Mouse (Mus musculus) kidney, adult 18-20 months (tissue): ENCODE data around the gene Asic4.

ENCODE experiments used
- DNase-seq: peaks from one replicate; pipeline ENCODE4 v3.0.0; 2021

The Asic4 gene

DNA sequence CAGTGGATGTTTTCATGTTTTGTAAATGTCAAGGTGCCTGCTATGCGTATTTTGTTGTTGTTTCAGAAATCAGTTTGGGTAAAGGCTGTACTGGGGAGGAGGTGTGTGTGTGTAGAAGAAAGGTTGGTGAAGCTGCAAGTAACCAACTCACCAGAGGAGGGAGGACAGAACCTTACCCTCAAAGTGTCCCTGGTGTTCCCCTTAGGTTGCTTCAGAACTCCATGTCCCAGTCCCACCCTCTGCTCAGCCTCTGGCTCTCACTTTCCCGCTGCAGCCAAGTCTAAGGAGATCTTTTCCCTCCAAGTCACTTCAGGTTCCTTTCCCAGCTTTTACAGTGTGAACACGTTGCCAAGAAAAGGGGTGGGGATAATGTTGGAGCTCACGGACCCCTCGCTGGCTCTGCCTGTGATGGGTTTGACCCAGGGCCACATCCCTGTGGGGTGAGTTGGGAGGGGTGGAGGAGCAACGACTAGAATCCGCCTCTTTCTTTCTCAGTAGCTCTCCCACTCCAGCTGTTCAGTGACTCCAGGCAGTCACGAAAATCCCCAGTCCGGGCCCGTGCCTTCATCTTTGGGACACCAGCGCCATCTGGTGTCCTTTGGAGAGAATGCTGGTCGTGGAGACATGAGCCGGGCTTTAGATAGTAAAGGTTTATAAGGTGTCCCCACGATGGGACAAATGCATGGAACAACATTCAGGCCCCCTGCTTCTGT lies 17.1 kb downstream of the Asic4 start:
- peak; percentile 86 for DNase-seq

DNA sequence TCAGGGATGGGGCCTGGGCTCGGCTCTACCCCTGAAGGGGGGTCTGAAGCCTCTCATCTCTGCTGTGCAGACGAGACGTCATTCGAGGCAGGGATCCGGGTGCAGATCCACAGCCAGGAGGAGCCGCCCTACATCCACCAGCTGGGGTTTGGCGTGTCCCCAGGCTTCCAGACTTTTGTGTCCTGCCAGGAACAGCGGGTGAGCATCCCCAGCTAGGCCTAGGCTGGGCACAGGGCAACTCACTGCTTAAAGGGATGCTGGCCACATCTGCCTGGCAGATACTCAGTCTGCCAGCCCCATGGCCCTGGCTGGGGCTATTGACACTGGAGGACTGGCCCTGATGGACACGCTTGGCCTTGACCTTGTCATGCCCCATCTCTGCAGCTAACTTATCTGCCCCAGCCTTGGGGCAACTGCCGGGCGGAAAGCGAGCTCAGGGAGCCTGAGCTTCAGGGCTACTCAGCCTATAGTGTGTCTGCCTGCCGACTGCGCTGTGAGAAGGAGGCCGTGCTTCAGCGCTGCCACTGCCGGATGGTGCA lies 19.1 kb downstream of the Asic4 start:
- no peak for DNase-seq

DNA sequence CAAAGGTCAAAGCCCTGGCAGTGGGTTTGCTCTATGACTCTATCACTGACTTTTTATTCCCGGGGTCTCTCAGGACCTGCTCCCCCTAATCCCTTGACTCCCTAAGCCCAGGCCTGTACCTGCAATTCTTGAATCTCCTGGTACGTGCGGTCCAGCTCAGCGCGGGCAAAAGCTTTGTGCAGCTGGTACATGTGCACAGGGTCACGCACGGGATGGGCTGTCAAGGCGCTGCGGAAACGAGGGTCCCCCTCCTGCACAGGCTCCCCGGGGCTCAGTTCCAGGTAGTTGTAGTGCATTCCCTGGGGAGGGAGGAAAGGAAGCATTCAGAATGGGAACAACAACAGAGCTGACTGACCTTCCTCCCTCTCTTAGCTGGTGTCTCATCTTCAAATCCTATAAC lies 26.2 kb downstream of the Asic4 start:
- no peak for DNase-seq

GRCm38 (mm10) chr1:75477264-75477965 lies 27.2 kb downstream of the Asic4 start:
- peak; percentile 92 for DNase-seq

DNA sequence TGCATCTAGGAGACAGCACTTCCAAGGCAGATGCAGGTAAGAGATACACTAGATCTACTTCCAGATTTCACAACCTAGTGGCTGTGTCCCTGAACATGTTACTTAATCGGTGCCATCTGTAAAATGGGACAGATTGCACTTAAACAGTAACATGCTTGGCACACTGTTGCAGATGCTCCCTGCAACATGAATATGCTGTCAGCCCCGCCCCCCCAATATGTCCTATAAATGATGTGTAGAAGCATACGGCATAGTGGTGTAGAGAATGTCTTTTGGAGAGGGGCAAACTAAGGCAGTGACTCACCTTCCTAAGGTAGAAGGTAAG lies 27.7 kb downstream of the Asic4 start:
- no peak for DNase-seq

DNA sequence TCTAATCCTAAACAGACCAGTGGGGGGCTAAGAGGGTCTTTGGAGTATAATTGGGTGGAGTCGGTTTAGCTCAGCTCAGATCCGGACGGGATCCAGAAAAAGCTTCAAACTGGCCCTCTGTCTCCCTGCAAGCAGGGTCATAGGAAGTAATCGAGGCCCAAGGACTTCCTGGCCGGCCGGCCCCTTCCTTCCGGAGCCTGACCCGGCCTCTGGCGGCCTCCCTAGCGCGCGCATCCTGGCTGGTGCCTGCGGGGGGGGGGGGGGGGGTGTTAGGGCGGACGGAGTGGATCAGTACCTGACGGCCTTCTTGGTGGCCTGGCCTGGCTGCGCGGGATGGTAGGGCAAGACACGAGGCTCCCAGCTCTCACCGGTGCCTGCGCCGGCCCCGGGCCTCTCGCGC lies 28.3 kb downstream of the Asic4 start:
- DNase-seq, result no peak

GRCm38 (mm10) chr1:75478916-75479634 lies 28.8 kb downstream of the Asic4 start, which contains the start of the genes Chpf and Tmem198:
Chpf (minus strand) TSS chr1:75479307.
Tmem198 (plus strand) TSS chr1:75479532.
- DNase-seq, result peak; percentile 97

DNA sequence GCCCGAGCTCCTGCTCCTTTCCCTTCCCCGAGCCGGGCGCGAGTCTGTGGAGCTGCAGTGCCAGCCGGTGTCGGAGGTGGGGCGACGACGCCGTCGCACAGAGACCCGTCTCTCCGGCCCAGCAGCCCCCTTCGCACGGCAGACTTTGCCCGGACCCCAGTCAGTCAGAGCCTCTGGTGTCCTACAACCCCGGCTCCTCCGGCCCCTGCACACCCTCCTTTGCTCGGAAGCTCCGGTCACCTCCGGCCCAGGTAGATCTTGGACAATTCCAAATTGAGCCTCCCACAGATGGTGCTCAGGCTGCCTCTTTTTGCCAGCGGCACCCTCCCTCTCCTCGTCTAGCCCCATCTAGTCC lies 29.4 kb downstream of the Asic4 start:
- no peak for DNase-seq

GRCm38 (mm10) chr1:75480036-75480435 lies 29.8 kb downstream of the Asic4 start:
- DNase-seq, result no peak

DNA sequence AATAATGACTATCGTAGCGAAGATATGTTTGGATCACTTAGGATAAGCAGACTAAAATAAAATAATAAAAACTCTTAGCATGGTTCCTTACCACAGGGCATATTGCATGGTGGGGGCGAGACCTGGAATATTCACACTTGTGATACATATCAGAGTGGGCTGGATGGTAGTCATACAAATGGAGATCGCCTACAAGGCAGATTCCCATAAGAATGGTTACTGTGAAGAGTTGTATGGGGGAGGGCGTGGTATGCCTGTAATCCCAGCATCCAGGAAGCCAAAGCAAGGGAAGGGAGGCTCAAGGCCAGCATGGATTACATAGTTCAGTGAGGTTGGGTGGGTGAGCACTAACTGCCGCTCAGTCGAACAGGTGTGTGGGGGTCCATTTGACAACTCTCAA lies 30.5 kb downstream of the Asic4 start:
- no peak for DNase-seq

- peak; percentile 41 for DNase-seq
These were observed 36.3 kb downstream of the Asic4 start for GRCm38 (mm10) chr1:75486561-75486960.

GRCm38 (mm10) chr1:75487040-75487404 lies 36.8 kb downstream of the Asic4 start:
- DNase-seq, result no peak

DNA sequence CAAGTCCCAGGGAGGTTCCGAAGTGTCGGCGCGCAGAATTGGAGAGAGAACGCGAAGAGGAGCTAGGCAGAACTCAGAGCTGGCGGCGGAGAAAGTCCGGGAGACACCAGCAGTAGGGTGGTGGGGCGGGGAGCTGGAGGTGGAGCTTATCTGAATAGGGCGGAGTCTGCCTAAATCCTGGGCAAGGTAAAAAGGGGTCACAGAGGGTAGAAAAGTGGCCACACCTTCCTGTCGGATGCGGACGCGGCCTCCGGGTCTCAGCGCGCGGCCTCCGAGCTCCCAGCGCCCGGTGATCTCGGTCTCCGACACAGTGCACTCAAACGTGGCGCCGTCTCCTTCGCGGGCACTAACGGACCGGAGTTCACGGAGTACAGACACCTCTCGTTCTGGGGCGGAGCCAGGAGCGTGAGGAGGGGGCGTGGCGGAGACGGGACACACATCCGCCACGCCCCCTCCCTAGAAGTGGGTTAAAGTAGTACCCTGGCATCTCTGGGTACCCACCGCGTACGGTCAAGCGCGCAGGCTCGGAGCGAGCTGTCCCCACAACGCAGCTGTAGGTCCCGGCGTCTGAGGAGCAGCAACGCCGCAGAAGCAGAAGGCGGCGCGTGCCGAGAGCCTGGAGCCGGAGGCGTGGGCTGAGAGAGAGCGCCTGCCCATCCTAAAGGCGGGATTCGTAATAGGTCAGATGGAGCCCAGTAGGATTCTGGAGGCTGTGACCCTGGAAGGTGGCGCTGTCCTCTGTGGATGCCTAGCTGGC lies 37.3 kb downstream of the Asic4 start:
- peak; percentile 88 for DNase-seq

- no peak for DNase-seq
These were observed 40.7 kb downstream of the Asic4 start for GRCm38 (mm10) chr1:75490785-75491551.

- no peak for DNase-seq
These were observed 42.4 kb downstream of the Asic4 start for GRCm38 (mm10) chr1:75492579-75493170.

DNA sequence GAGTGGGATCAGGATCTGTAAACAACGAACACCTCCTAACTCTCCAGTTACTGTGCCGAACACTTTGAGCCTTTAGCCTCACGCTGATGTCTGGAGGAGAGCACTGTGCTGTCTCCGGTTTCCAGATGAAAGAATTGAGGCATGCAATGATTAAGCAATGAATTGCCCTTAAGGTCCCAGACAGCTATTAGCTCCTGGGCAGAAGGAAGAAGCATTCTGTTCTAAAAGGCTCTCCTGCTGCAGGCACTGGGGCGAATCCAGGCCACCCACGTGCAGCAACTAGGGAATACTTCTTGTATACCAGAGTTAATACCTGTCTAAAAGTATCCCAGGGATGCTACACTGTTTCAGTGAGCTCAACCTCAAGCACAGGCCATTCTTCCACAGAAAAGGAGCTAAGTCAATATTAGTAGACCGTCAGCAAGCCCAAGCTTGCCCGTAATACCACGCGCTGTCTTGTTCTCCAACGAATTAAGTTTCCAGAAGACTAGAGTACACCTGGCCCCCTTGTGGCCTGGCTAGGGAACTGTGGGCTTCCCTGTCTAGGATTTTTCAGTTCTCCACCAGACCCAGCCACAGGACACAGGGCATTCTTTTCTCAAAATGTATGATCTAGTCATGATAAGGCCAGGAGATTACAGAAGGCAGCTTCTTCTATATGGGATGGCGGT lies 44.8 kb downstream of the Asic4 start:
- peak; percentile 61 for DNase-seq

- no peak for DNase-seq
These were observed 48.7 kb downstream of the Asic4 start for GRCm38 (mm10) chr1:75498897-75499296.

DNA sequence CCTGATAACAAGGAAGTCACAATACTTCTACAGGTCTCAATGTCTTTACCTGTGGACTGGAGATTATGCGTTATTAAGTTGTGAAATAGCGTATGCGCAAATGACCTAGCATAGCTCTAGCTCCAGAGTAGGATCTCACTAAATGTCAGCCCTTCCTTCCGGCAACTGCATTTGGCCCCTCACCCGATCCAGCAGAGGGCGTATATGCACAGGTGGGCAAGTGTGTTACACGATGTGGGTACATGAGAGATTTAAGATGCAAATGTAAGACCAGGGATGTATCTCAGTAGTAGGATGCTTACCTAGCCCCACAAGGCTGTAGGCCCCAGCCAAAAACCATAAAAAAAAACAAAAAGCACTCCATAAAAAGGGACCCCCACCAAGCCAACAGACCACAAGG lies 49.2 kb downstream of the Asic4 start:
- no peak for DNase-seq

DNA sequence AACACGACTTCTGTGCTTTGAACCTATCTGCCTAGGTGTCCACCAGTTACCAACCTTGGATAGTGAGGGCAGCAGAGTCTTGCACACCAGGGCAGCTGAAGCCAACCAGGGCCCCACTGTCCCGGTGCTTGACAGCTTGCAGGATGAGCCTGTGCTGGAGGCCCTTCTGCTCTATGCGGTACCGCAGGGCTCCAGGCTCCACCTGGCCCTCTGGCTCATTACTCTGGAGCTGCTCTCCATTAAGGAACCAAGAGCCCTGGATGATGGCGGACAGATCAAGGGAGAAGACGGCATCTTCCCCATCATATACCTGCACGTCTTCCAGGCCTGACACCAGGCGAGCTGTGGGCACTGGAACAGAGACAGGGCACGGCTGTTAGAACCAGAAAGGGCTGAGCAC lies 51.7 kb downstream of the Asic4 start:
- DNase-seq, result no peak

DNA sequence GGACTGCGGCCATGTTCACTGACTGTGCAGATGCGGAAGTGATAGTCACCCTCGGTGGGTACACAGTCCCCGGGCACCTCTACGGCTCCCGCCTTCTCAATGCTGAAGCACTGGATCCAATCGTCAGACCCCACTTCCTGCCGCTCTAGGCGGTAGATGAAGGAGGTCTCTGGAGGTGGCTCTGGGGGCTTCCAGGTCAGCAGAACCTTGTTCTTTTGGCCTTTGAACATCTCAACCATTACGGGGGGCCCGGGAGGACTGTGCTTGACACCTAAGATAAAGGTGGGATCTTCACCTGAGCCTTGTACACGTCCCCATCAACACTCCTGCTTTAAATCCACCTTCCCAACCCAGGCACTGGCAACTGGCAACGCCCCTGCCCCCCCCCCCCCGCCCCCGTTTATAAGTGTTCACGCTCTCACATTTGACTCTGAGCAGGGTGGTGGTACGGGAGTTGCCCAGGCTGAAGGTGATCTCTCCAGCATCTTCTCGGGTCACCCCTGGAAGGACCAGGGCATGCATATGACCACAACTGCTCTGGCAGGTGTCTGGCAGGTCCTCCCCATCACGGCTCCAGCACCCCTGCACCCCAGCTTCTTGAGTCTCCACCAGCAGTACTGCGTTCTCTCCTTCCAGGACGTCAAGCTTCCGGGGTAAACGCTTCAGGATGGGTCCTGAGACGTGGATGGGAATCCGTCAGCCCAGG lies 52.9 kb downstream of the Asic4 start:
- no peak for DNase-seq

DNA sequence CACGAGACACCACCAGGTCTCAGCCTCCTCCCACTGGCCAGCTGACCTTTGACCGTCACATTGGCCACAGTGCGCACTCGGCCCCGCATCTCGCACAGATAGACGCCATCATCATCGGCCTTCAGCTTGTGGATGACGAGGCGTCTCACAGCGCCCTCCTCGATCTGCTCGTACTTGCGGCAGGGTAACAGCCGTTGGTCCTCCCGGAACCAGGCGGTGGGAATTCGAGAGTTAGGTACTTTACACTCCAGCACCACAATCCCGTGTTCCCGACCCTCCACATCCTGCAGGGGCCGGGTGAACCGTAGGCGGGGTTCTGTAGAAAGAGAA lies 53.4 kb downstream of the Asic4 start:
- DNase-seq, result no peak
